Mouse (Mus musculus): ENCODE results near the gene Espl1.

Gene Espl1

DNA sequence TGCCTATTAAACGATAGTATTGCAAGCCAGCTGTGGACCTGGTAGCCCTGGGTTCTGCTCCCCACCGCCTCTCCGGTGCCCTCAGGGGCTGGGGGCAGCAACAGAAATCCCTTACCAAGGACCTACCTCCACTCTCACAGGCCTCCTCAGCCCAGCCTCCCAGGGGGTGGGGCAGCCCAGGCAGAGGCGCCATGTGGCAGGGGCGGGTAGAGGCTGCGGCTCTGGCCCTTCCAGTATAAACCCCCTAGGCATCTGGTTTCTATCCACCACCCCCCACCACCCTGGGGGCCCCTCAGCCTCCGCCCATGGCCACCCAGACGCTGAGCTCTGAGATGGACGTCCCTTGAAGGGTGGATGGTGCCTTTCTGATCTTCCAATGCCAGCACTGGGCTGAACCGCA lies 74.7 kb downstream of the Espl1 start:
- no peak for DNase-seq (ENCODE audit: low spot score)

Measured in adipocyte (in vitro differentiated cells).